Mouse (Mus musculus) hindbrain, embryonic 16.5 days (tissue): ENCODE measurements around the gene Fam192a. TPM values are rescaled to one million over a fixed set of nuclear protein-coding genes. Genes with fewer than 3 reads are reported as not detected.
A peak's percentile ranks its signal among the peaks of the same experiment; 100 is the strongest.

Experiments used
- ATAC-seq: fragments of 200-750 bp; cut with Nextera tagmentation; 2 replicates; pipeline ENCODE4 v1.8.0; 2017; ENCODE audit warnings: moderate TSS enrichment, moderate library complexity
- H3K27ac ChIP-seq: fragments of 300-500 bp; sonication (generic); 2 replicates; pipeline ENCODE4 v1.5.1; 2014; ENCODE audit warnings: low read depth, mild to moderate bottlenecking, control low read depth, low read length, moderate library complexity
- H3K27me3 ChIP-seq: fragments of 300-500 bp; sonication (generic); replicated peaks from 2 replicates; pipeline ENCODE4 v1.6.1; 2014; ENCODE audit warnings: low read length; ENCODE audit not compliant: control insufficient read depth, insufficient read depth
- H3K36me3 ChIP-seq: fragments of 300-500 bp; sonication (generic); 2 replicates; pipeline ENCODE4 v1.6.1; 2014; ENCODE audit warnings: mild to moderate bottlenecking, low read length, moderate library complexity, mixed read lengths; ENCODE audit not compliant: control insufficient read depth, insufficient read depth
- H3K4me1 ChIP-seq: fragments of 300-500 bp; sonication (generic); 2 replicates; pipeline ENCODE4 v1.6.1; 2014; ENCODE audit warnings: low read depth, low read length; ENCODE audit not compliant: control insufficient read depth, insufficient read depth
- H3K4me2 ChIP-seq: fragments of 300-500 bp; sonication (generic); 2 replicates; pipeline ENCODE4 v1.6.1; 2014; ENCODE audit warnings: mild to moderate bottlenecking, low read length, control low read depth, moderate library complexity
- H3K4me3 ChIP-seq: fragments of 300-500 bp; sonication (generic); 2 replicates; pipeline ENCODE4 v1.5.1; 2014; ENCODE audit warnings: mild to moderate bottlenecking, low read length, control low read depth, moderate library complexity
- H3K9ac ChIP-seq: fragments of 300-500 bp; sonication (generic); 2 replicates; pipeline ENCODE4 v1.6.1; 2014; ENCODE audit warnings: low read depth, mild to moderate bottlenecking, control low read depth, low read length, moderate library complexity
- H3K9me3 ChIP-seq: fragments of 300-500 bp; sonication (generic); 2 replicates; pipeline ENCODE4 v1.6.1; 2014; ENCODE audit warnings: mild to moderate bottlenecking, low read length, moderate library complexity; ENCODE audit not compliant: control insufficient read depth
- WGBS: fragments of 180-500 bp; shearing (Covaris S2); extraction: QIAGEN DNeasy Blood & Tissue Kit; methylation state at CpG from one replicate; pipeline ENCODE4 v1.1.7; 2014; 5-methylcytosine and 5-hydroxymethylcytosine counted together
- polyA plus RNA-seq: library from polyadenylated mRNA; unstranded; fragments of >200 nt; fragmentation: Nextera tagmentation; extraction: Ambion mirVana; gene quantifications from 2 replicates; pipeline ENCODE4 v1.2.1, GENCODE M21; 2015

The Fam192a gene
- 67.4 and 67.9 TPM in 2 replicates for polyA plus RNA-seq

DNA sequence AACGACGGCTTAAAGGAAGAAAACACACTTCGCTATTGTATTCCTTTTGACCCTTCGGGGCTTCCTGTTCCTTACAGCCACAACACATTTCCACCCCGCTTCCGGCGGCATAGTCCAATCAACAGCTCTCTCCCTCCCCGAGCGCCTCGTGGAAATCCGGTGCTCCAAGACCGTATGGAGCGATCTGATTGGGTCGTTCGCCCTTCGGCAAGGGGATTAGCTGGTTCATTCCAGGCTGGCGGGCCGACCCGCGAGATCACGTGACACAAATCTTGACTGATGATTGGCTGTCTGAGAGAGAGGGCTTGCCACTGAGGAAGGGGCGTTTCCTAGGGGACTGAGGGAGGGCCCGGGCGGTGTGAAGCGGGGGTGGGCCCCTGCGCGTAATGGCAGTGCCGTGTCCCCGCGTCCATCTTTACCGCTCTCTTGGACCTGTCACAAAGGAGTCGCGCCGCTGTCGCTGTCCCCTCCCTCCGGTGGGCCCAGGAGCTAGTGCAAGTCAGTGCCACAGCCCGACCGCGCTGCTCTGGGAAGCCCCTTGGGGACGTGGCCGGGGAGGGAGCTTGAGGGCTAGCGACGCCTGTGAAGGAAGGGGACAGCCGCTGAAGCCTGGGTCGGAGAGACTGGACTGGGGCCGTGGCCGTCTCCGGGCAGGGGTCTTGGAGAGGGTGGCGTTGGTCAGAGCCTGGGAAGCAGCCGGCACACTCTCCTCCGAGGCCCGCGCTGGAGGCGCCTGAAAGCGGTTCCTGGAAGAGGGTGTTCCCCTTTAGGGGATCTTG lies at the start of gene Fam192a, which contains the start of gene Rspry1:
TSS of gene Fam192a (minus strand) at position 391 of the 779 bp plus-strand sequence.
TSS of gene Rspry1 (plus strand) at position 331 of the 779 bp plus-strand sequence.
- ATAC-seq = peak; percentile 100
- H3K9me3 ChIP-seq = no peaks in the 10 kb centered on the region
- H3K36me3 ChIP-seq = no peaks in the 10 kb centered on the region
- peak within 1 kb of the TSS; percentile 99 for H3K4me2 ChIP-seq
- H3K9ac ChIP-seq = peak within 1 kb of the TSS; percentile 90
- H3K27me3 ChIP-seq = no peaks in the 10 kb centered on the region
- peak within 1 kb of the TSS; percentile 90 for H3K27ac ChIP-seq
- peak within 1 kb of the TSS; percentile 55 for H3K4me3 ChIP-seq
- under 1% methylated on average over 49 of the region's 55 CpGs for WGBS
- peaks cover 29% of the 10 kb centered on the region for H3K4me1 ChIP-seq

DNA sequence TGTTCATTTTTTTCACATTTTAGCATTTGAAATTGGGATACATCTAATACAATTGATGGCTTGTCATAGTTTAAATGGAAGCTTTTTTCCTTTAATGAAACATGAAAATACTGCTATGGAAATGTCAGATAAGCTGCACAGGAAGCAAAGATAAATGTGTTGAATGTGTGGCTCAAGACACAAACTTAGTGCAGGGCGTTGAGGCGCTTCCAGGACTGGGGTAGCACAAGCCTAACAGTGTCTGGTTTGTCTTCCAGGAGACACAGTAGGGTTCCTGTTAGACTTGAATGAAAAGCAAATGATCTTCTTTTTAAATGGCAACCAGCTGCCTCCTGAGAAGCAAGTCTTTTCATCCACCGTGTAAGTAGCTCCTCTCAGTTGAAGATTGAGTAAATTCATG lies 47.7 kb upstream of the Fam192a start:
- Histone ChIP-seq H3K9ac (no peak overlapping the region), H3K36me3 (peaks cover 30% of the 10 kb centered on the region), H3K27me3 (no peaks in the 10 kb centered on the region), H3K4me2 (no peak overlapping the region), H3K4me3 (no peak overlapping the region), H3K9me3 (no peaks in the 10 kb centered on the region), H3K4me1 (no peaks in the 10 kb centered on the region), H3K27ac (no peak overlapping the region)
- WGBS = 34% methylated on average over 3 of the region's 3 CpGs
- no peak for ATAC-seq

DNA sequence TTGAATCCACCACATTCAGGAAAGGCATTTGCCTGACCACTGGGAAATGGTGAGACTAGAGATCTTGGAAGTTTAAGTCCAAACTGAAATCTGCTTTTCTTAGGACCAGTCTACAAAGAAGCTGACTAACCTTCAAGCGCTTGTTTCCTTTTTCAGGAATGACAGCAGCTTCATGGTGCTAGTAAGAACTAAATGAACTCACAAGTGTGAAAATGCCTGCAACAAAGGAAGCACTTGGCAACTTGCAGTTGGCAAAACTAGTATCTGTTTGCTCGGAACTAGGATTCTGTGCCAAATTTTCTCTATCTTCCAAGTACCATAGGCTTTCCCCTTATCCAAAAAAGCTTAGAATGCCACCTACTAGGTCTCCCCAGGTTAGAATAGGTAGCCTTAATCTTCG lies 44.4 kb upstream of the Fam192a start:
- WGBS = 94% methylated on average over 3 of the region's 3 CpGs
- peaks cover 30% of the 10 kb centered on the region for H3K36me3 ChIP-seq

DNA sequence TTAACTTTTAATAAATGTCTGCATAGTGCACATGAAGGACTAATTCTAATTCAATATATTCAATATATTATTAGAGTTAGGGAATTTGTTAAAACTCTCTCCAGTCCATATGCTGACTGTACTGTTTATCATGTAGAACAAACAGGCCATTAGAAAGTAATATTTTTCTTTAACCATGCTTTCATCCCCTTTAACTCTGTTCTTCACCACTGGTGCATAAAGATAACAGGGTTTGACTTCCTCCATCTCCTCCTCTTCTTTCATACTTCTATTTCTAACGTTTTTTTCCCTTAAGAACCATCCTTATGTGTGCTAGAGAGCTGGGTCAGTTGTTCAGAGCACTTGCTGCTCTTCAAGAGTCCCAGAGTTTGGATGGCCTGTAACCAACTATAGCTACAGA lies 43.4 kb upstream of the Fam192a start:
- Histone ChIP-seq H3K36me3 (peaks cover 38% of the 10 kb centered on the region), H3K4me3 (no peak overlapping the region), H3K4me2 (no peak overlapping the region), H3K27me3 (no peaks in the 10 kb centered on the region), H3K9ac (no peak overlapping the region), H3K9me3 (no peaks in the 10 kb centered on the region), H3K4me1 (no peaks in the 10 kb centered on the region), H3K27ac (no peak overlapping the region)
- WGBS = 67% methylated on average over 1 of the region's 1 CpGs
- no peak for ATAC-seq

More for the DNA sequence above, 44.4 kb upstream of the Fam192a start:
- no peaks in the 10 kb centered on the region for H3K4me1 ChIP-seq
- no peak overlapping the region for H3K4me2 ChIP-seq
- H3K27me3 ChIP-seq = no peaks in the 10 kb centered on the region
- no peak overlapping the region for H3K27ac ChIP-seq
- no peak overlapping the region for H3K9ac ChIP-seq
- H3K9me3 ChIP-seq = no peaks in the 10 kb centered on the region
- no peak overlapping the region for H3K4me3 ChIP-seq
- no peak for ATAC-seq

DNA sequence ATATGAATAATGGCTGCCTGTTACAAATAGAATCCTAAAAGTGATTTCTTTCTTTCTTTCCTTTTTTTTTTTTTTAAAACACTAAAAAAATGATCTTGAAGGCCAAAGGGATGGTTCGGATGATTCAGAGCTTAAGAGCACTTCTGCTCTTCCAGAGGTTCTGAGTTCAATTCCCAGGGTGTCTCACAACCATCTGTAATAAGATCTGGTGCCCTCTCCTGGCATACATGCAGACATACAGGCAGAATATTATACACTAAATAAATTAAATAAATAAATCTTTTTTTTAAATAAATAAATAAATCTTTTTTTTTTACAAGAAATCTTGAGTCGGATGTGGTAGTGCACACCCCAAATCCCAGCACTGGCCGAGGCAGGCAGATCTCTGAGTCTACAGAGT lies 40.1 kb upstream of the Fam192a start:
- Histone ChIP-seq H3K4me1 (no peaks in the 10 kb centered on the region), H3K4me2 (no peak overlapping the region), H3K36me3 (peaks cover 50% of the 10 kb centered on the region), H3K27ac (no peak overlapping the region), H3K9me3 (no peaks in the 10 kb centered on the region), H3K4me3 (no peak overlapping the region), H3K9ac (no peak overlapping the region), H3K27me3 (no peaks in the 10 kb centered on the region)
- 91% methylated on average over 3 of the region's 3 CpGs for WGBS
- ATAC-seq = no peak

DNA sequence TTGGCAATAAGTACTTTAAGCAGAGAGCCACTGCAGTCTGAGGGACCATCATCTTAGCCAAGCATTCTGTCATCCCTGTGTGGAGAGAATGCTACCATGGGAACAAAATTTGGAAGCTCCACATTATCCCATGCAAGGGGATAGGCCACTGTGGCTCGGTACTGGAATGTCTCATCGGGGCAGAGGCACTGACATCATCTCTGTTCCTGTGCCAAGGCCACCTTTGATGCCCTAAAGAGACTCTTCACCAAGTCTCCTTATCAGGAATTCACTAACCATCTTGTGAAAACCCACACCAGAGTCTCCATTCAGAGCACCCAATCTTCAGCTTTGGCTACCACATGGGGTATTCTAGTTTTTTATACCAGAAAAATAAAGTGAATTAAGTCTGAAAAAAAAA lies 39.4 kb upstream of the Fam192a start:
- Histone ChIP-seq H3K4me1 (no peaks in the 10 kb centered on the region), H3K27ac (no peak overlapping the region), H3K4me3 (no peak overlapping the region), H3K9me3 (no peaks in the 10 kb centered on the region), H3K36me3 (peaks cover 47% of the 10 kb centered on the region), H3K9ac (no peak overlapping the region), H3K27me3 (no peaks in the 10 kb centered on the region), H3K4me2 (no peak overlapping the region)
- no peak for ATAC-seq
- 93% methylated on average over 2 of the region's 2 CpGs for WGBS

DNA sequence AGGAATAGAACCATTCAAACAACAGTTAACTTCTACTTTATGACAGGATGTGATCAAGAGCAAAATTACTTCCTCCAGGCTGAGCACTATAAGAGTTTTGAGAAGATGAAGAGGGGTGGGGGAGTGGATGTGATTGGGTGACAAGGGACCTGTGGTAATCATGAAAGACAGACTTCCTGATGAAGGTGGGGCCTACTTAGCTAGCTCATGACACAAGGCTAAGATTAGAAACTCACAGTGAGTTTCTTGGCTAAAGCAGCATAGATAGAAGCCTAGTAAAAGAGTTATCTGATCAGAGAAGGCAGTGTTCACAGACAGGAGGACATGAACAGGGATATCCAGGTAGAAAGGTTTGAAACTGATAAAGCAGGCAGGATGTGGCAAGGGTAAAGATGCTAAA lies 32.4 kb upstream of the Fam192a start:
- Histone ChIP-seq H3K4me3 (no peak overlapping the region), H3K9ac (no peak overlapping the region), H3K27ac (no peak overlapping the region), H3K4me1 (no peaks in the 10 kb centered on the region), H3K4me2 (no peak overlapping the region), H3K27me3 (no peaks in the 10 kb centered on the region), H3K36me3 (peaks cover 46% of the 10 kb centered on the region), H3K9me3 (no peaks in the 10 kb centered on the region)
- no peak for ATAC-seq

DNA sequence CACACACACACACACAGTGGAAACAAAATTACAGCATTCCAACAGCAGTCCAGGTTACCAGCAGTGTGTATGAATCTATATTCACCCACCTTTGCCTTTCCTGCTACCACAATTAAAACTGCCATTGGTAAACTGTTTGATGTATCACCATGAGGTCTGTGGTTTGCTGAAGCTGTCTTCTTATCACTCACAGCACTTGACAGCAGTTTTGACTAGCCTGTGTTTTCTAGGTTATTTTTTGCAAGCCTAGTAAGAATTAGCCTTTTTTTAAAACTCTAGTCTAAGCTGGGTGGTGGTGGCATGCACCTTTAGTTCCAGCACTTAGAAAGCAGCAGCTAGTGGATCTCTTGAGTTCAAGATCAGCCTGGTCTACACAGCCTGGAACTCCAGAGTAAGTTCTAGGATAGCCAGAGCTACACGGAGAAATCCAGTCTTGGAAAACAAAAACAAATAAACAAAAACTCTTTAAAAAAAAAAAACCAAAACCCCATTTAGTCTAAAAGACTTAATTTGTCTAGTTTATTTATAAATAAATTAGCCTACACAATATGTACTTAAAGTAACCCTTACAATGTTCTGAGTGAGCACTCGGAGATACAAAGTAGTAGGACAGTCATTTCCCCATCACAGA lies 31.9 kb upstream of the Fam192a start:
- no peak for ATAC-seq
- H3K27ac ChIP-seq = no peak overlapping the region
- no peak overlapping the region for H3K9ac ChIP-seq
- H3K36me3 ChIP-seq = peaks cover 45% of the 10 kb centered on the region
- no peaks in the 10 kb centered on the region for H3K9me3 ChIP-seq
- H3K4me1 ChIP-seq = no peaks in the 10 kb centered on the region
- H3K27me3 ChIP-seq = no peaks in the 10 kb centered on the region
- H3K4me3 ChIP-seq = no peak overlapping the region
- 95% methylated on average over 2 of the region's 2 CpGs for WGBS
- no peak overlapping the region for H3K4me2 ChIP-seq

DNA sequence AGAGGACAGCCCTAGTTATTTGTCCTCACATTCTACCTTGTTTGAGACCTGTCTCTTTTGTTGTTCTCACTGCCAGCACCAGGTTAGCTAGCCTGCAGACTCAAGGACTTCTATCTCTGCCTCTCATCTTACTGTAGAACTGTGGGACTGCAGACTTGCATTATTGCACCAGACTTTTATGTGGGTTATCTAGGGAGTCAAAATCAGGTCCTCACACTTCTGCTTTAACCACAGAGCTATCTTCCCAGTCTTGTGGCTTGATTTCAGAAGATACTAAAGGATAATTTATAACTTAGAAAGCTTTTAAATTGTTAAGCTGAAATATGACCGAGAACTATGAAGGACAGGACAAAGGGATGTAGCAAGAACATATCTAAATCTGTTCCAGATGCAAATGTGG lies 23.1 kb upstream of the Fam192a start:
- Histone ChIP-seq H3K4me1 (no peaks in the 10 kb centered on the region), H3K27ac (no peak overlapping the region), H3K9ac (no peak overlapping the region), H3K9me3 (no peaks in the 10 kb centered on the region), H3K27me3 (no peaks in the 10 kb centered on the region), H3K36me3 (peaks cover 3% of the 10 kb centered on the region), H3K4me3 (no peak overlapping the region), H3K4me2 (no peak overlapping the region)
- ATAC-seq = no peak
- WGBS = 88% methylated on average over 1 of the region's 1 CpGs
